Mouse (Mus musculus): ENCODE measurements around the gene Ripk3. TPM values are rescaled to one million over a fixed set of nuclear protein-coding genes. Genes with fewer than 3 reads are reported as not detected.

The Ripk3 gene
- total and polyA plus RNA-seq, 2 experiments from 2014 or later: 0.90 to 2.0 TPM

GRCm38 (mm10) chr14:55782361-55782960, 6.2 kb downstream of the Ripk3 start:
- H3K9ac ChIP-seq: no peak overlapping the region
- no peak overlapping the region for H3K27ac ChIP-seq (ENCODE audit: low read depth, low read length)
- 61% methylated on average over 9 of the region's 9 CpGs for WGBS
- peak overlapping the region; percentile 42; the same call in 1 of the 2 replicates for H3K4me2 ChIP-seq (ENCODE audit: low read depth)
- H3K4me3 ChIP-seq (ENCODE audit: low read depth, low read length): no peak overlapping the region
- no peaks in the 10 kb centered on the region for H3K36me3 ChIP-seq (ENCODE audit: insufficient read depth)
- ATAC-seq: no peak
- H3K4me1 ChIP-seq (ENCODE audit: insufficient read depth): peaks cover 7% of the 10 kb centered on the region; the same call in 1 of the 2 replicates
- peaks cover 57% of the 10 kb centered on the region for H3K27me3 ChIP-seq (ENCODE audit: insufficient read depth, low read length)
- DNase-seq: no peak
- H3K9me3 ChIP-seq (ENCODE audit: low read length): no peaks in the 10 kb centered on the region
- no peak for TF ChIP-seq CTCF (IDR thresholded peaks at IDR 0.05; ENCODE audit: low read depth)

GRCm38 (mm10) chr14:55781310-55781709, 7.4 kb downstream of the Ripk3 start:
- Histone ChIP-seq H3K4me1 (ENCODE audit: insufficient read depth) (peaks cover 7% of the 10 kb centered on the region; the same call in 1 of the 2 replicates), H3K27me3 (ENCODE audit: insufficient read depth, low read length) (peaks cover 46% of the 10 kb centered on the region), H3K4me2 (ENCODE audit: low read depth) (peak overlapping the region; percentile 4; the same call in 1 of the 2 replicates), H3K4me3 (ENCODE audit: low read depth, low read length) (0 out of 2 replicates have a peak overlapping the region, but pooled peaks have one; percentile 9), H3K27ac (ENCODE audit: low read depth, low read length) (no peak overlapping the region), H3K9me3 (ENCODE audit: low read length) (no peaks in the 10 kb centered on the region), H3K36me3 (ENCODE audit: insufficient read depth) (no peaks in the 10 kb centered on the region), H3K9ac (no peak overlapping the region)
- WGBS: 17% methylated on average over 14 of the region's 14 CpGs
- peak; percentile 99 for TF ChIP-seq CTCF (IDR thresholded peaks at IDR 0.05; ENCODE audit: low read depth)
- ATAC-seq (peak; percentile 86), DNase-seq (peak; percentile 86)

GRCm38 (mm10) chr14:55780736-55781135, 7.9 kb downstream of the Ripk3 start:
- H3K36me3 ChIP-seq (ENCODE audit: insufficient read depth): no peaks in the 10 kb centered on the region
- H3K27me3 ChIP-seq (ENCODE audit: insufficient read depth, low read length): peaks cover 41% of the 10 kb centered on the region
- H3K4me2 ChIP-seq (ENCODE audit: low read depth): no peak overlapping the region
- ATAC-seq: no peak
- H3K4me1 ChIP-seq (ENCODE audit: insufficient read depth): peaks cover 7% of the 10 kb centered on the region; the same call in 1 of the 2 replicates
- no peak for TF ChIP-seq CTCF (IDR thresholded peaks at IDR 0.05; ENCODE audit: low read depth)
- 83% methylated on average over 11 of the region's 11 CpGs for WGBS
- H3K9ac ChIP-seq: no peak overlapping the region
- H3K9me3 ChIP-seq (ENCODE audit: low read length): no peaks in the 10 kb centered on the region
- H3K27ac ChIP-seq (ENCODE audit: low read depth, low read length): no peak overlapping the region
- DNase-seq: no peak
- H3K4me3 ChIP-seq (ENCODE audit: low read depth, low read length): no peak overlapping the region

GRCm38 (mm10) chr14:55779656-55780055, 9.0 kb downstream of the Ripk3 start:
- Histone ChIP-seq H3K4me3 (ENCODE audit: low read depth, low read length) (no peak overlapping the region), H3K27me3 (ENCODE audit: insufficient read depth, low read length) (peaks cover 30% of the 10 kb centered on the region), H3K36me3 (ENCODE audit: insufficient read depth) (no peaks in the 10 kb centered on the region), H3K4me1 (ENCODE audit: insufficient read depth) (peaks cover 7% of the 10 kb centered on the region; the same call in 1 of the 2 replicates), H3K27ac (ENCODE audit: low read depth, low read length) (no peak overlapping the region), H3K4me2 (ENCODE audit: low read depth) (no peak overlapping the region), H3K9ac (no peak overlapping the region), H3K9me3 (ENCODE audit: low read length) (no peaks in the 10 kb centered on the region)
- ATAC-seq: no peak
- no peak for TF ChIP-seq CTCF (IDR thresholded peaks at IDR 0.05; ENCODE audit: low read depth)
- no peak for DNase-seq
- WGBS: 62% methylated on average over 16 of the region's 16 CpGs

GRCm38 (mm10) chr14:55778686-55779085, 10.0 kb downstream of the Ripk3 start:
- no peak overlapping the region for H3K4me3 ChIP-seq (ENCODE audit: low read depth, low read length)
- H3K4me2 ChIP-seq (ENCODE audit: low read depth): no peak overlapping the region
- WGBS: 94% methylated on average over 15 of the region's 15 CpGs
- TF ChIP-seq CTCF (IDR thresholded peaks at IDR 0.05; ENCODE audit: low read depth): no peak
- peaks cover 4% of the 10 kb centered on the region; the same call in 1 of the 2 replicates for H3K4me1 ChIP-seq (ENCODE audit: insufficient read depth)
- no peak for ATAC-seq
- no peaks in the 10 kb centered on the region for H3K9me3 ChIP-seq (ENCODE audit: low read length)
- peaks cover 23% of the 10 kb centered on the region for H3K27me3 ChIP-seq (ENCODE audit: insufficient read depth, low read length)
- no peak for DNase-seq
- no peak overlapping the region for H3K9ac ChIP-seq
- H3K27ac ChIP-seq (ENCODE audit: low read depth, low read length): no peak overlapping the region
- H3K36me3 ChIP-seq (ENCODE audit: insufficient read depth): no peaks in the 10 kb centered on the region

GRCm38 (mm10) chr14:55777806-55778205, 10.9 kb downstream of the Ripk3 start:
- Histone ChIP-seq H3K27ac (ENCODE audit: low read depth, low read length) (no peak overlapping the region), H3K4me3 (ENCODE audit: low read depth, low read length) (no peak overlapping the region), H3K27me3 (ENCODE audit: insufficient read depth, low read length) (peaks cover 14% of the 10 kb centered on the region), H3K4me1 (ENCODE audit: insufficient read depth) (no peaks in the 10 kb centered on the region), H3K9me3 (ENCODE audit: low read length) (no peaks in the 10 kb centered on the region), H3K9ac (no peak overlapping the region), H3K4me2 (ENCODE audit: low read depth) (no peak overlapping the region), H3K36me3 (ENCODE audit: insufficient read depth) (no peaks in the 10 kb centered on the region)
- WGBS: 89% methylated on average over 11 of the region's 11 CpGs
- ATAC-seq (no peak), DNase-seq (no peak)
- no peak for TF ChIP-seq CTCF (IDR thresholded peaks at IDR 0.05; ENCODE audit: low read depth)

GRCm38 (mm10) chr14:55777176-55777575, 11.5 kb downstream of the Ripk3 start:
- DNase-seq: no peak
- no peak for TF ChIP-seq CTCF (IDR thresholded peaks at IDR 0.05; ENCODE audit: low read depth)
- H3K4me1 ChIP-seq (ENCODE audit: insufficient read depth): no peaks in the 10 kb centered on the region
- no peaks in the 10 kb centered on the region for H3K36me3 ChIP-seq (ENCODE audit: insufficient read depth)
- H3K4me3 ChIP-seq (ENCODE audit: low read depth, low read length): no peak overlapping the region
- no peak overlapping the region for H3K9ac ChIP-seq
- H3K4me2 ChIP-seq (ENCODE audit: low read depth): no peak overlapping the region
- no peak for ATAC-seq
- H3K27me3 ChIP-seq (ENCODE audit: insufficient read depth, low read length): peaks cover 8% of the 10 kb centered on the region
- WGBS: 58% methylated on average over 3 of the region's 3 CpGs
- no peaks in the 10 kb centered on the region for H3K9me3 ChIP-seq (ENCODE audit: low read length)
- H3K27ac ChIP-seq (ENCODE audit: low read depth, low read length): no peak overlapping the region

All from forebrain, postnatal 0 days (tissue).